15 mouse cellular contexts compared by ENCODE assay signal in genomic region chr5:43248001-43248430, GRCm38 (mm10). TPM values are rescaled to one million over a fixed set of nuclear protein-coding genes. Genes with fewer than 3 reads are reported as not detected.
DNase-seq lines count a peak whose midpoint lies in the region; ATAC-seq and TF ChIP-seq lines count a peak whose summit lies in the region.
"Had no signal": no experiment of that assay in that cellular context is flagged by ENCODE, and none has a peak within 500 bp of the region (broad histone marks: within the 10 kb centered on the region; RNA-seq: fewer than 3 reads in every experiment).

No protein-coding gene starts in this region.

- H3K9ac ChIP-seq in heart, adult 2 months (ENCODE audit: low read depth, low read length) = no peak overlapping the region

- H3K4me3 ChIP-seq in heart, adult 2 months = no peak overlapping the region
- no peak overlapping the region for H3K4me3 ChIP-seq in left cerebral cortex, adult 2 months
- H3K4me3 ChIP-seq in embryonic fibroblast, embryonic 13.5 days (ENCODE audit: insufficient read depth, low read length) = no peak overlapping the region

- ATAC-seq in inflammation-experienced regulatory T-cells, adult 6 months = no peak
- ATAC-seq: CD4-positive, CD25-positive, alpha-beta regulatory T cell, adult 4 months had no signal

- peak overlapping the region; percentile 18; the same call in 1 of the 2 replicates for H3K27ac ChIP-seq in heart, adult 2 months
- H3K27ac ChIP-seq in left cerebral cortex, adult 2 months = peak overlapping the region; percentile 77
- H3K27ac ChIP-seq in embryonic fibroblast, embryonic 13.5 days (ENCODE audit: insufficient read depth, low read length) = peak overlapping the region; percentile 28

- intact Hi-C loops in heart, adult 2 months (cut with DNase I) = no loop called here
- intact Hi-C loops in heart, postnatal 14 days (cut with DNase I) = no loop called here
- intact Hi-C loops in left cerebral cortex, adult 2 months (cut with DNase I) = loop anchor here (5.0 kb wide), 4 partner anchors 34 to 1361 kb away; no protein-coding TSS in a partner anchor

- no peaks in the 10 kb centered on the region for H3K27me3 ChIP-seq in heart, adult 2 months (ENCODE audit: control insufficient read depth, insufficient read depth, low read length)

- 24% methylated on average over 3 of the region's 3 CpGs for WGBS in heart, adult 2 months

- DNase-seq in heart, adult 2 months = no peak
- no peak for DNase-seq in heart, postnatal 14 days
- no peak for DNase-seq in left cerebral cortex, adult 2 months (ENCODE audit: extremely low spot score in 1 of 2, low spot score in 2 of 2)
- no peak for DNase-seq in left cerebral cortex, adult 8-10 months (ENCODE audit: low spot score in 2 of 2)
- DNase-seq in 3T3-L1 (ENCODE audit: low read depth, low spot score) = peak; percentile 29
- DNase-seq: adrenal gland, adult 2 months; cerebellum, adult 11 months; embryo, embryonic 11 days; heart, postnatal 10 days; kidney, adult 18-20 months; right cerebral cortex, postnatal 14 days; thymus, postnatal 14 days had no signal

- H3K4me1 ChIP-seq in heart, adult 2 months (ENCODE audit: control insufficient read depth, insufficient read depth, low read length) = peaks cover 3% of the 10 kb centered on the region
- no peaks in the 10 kb centered on the region for H3K4me1 ChIP-seq in embryonic fibroblast, embryonic 13.5 days (ENCODE audit: control insufficient read depth, insufficient read depth, low read length)

- TF ChIP-seq CTCF in heart, adult 2 months (IDR thresholded peaks at IDR 0.05) = no peak
- TF ChIP-seq CTCF in left cerebral cortex, adult 2 months (IDR thresholded peaks at IDR 0.05) = no peak
- no peak for TF ChIP-seq CTCF in embryonic fibroblast, embryonic 13.5 days (IDR thresholded peaks at IDR 0.05; ENCODE audit: borderline replicate concordance, insufficient read depth, low read length)

- H3K36me3 ChIP-seq in heart, adult 2 months (ENCODE audit: control insufficient read depth, insufficient read depth, low read length) = peaks cover 25% of the 10 kb centered on the region

- no peak for TF ChIP-seq EP300 in heart, adult 2 months (IDR thresholded peaks at IDR 0.05; ENCODE audit: insufficient read depth, low read depth, low read length)

- no peaks in the 10 kb centered on the region; the same call in 1 of the 2 replicates for H3K79me2 ChIP-seq in heart, adult 2 months (replicated peaks; ENCODE audit: control insufficient read depth, insufficient read depth, low read length)

- TF ChIP-seq POLR2A in heart, adult 2 months (IDR thresholded peaks at IDR 0.05; ENCODE audit: insufficient read depth, low read depth, low read length) = no peak
- no peak for TF ChIP-seq POLR2A in embryonic fibroblast, embryonic 13.5 days (IDR thresholded peaks at IDR 0.05; ENCODE audit: low read depth, low read length)

RNA-seq across cellular contexts. Expression of gene Cpeb2, which starts 15.0 kb away (rescaled TPM):
- 10 to 100 TPM; 18.8 to 28.2 TPM for total RNA-seq in heart, adult 2 months (2021)
- polyA plus RNA-seq in heart, adult 2 months (2012; rRNA removed) = 6.5 and 12.2 TPM in 2 replicates
- total RNA-seq in heart, postnatal 14 days (2021) = 10 to 100 TPM; 21.8 to 27.5 TPM
- total RNA-seq in left cerebral cortex, adult 2 months (2021) = 10 to 100 TPM; 59.2 to 66.1 TPM
- total RNA-seq in left cerebral cortex, adult 8-10 months (2022) = 10 to 100 TPM; 60.1 to 76.3 (median 66.6) TPM
- polyA plus RNA-seq in embryonic fibroblast, embryonic 13.5 days (2011; ENCODE audit: insufficient read length, low read depth, missing spikeins) = 14.8 and 18.7 TPM in 2 replicates
- 1 to 10 TPM; 1.9 to 2.8 (median 2.4) TPM for polyA plus RNA-seq in inflammation-experienced regulatory T-cells, adult 6 months (2017; shearing (Covaris generic))

Comparison
In these comparisons a context has a peak if more than half of its experiments do, and no peak if none do; other contexts are left out.
1. H3K27ac ChIP-seq: peak in every context shown above with its lines; median percentile 77 in left cerebral cortex, adult 2 months; 28 in embryonic fibroblast, embryonic 13.5 days; 18 in heart, adult 2 months.